21 mouse cellular contexts compared by ENCODE assay signal in genomic region chr9:68914541-68915275, GRCm38 (mm10).
A peak's percentile ranks its signal among the peaks of the same experiment; 100 is the strongest.
DNase-seq lines count a peak whose midpoint lies in the region; ATAC-seq and TF ChIP-seq lines count a peak whose summit lies in the region.
"Had no signal": no experiment of that assay in that cellular context is flagged by ENCODE, and none has a peak within 500 bp of the region (broad histone marks: within the 10 kb centered on the region; RNA-seq: fewer than 3 reads in every experiment).

No protein-coding gene starts in this region.

- 96% methylated on average over 4 of the region's 4 CpGs for WGBS in hindbrain, postnatal 0 days
- WGBS in hindbrain, embryonic 12.5 days, result 94% methylated on average over 4 of the region's 4 CpGs
- 100% methylated on average over 4 of the region's 4 CpGs for WGBS in midbrain, embryonic 14.5 days

- H3K4me2 ChIP-seq in hindbrain, postnatal 0 days (ENCODE audit: low read depth, low read length), result no peak overlapping the region
- no peak overlapping the region for H3K4me2 ChIP-seq in hindbrain, embryonic 12.5 days (replicated peaks)
- no peak overlapping the region for H3K4me2 ChIP-seq in midbrain, embryonic 14.5 days (ENCODE audit: low read length)
- H3K4me2 ChIP-seq: embryonic facial prominence, embryonic 15.5 days; heart, embryonic 15.5 days; hindbrain, embryonic 13.5 days; intestine, embryonic 15.5 days; liver, embryonic 11.5 days; lung, embryonic 15.5 days; neural tube, embryonic 12.5 days had no signal

- ATAC-seq in cerebellum, adult (ENCODE audit: insufficient number of reproducible peaks, low FRiP score, low TSS enrichment), result peak; percentile 49; the same call in 1 of the 2 replicates
- no peak for ATAC-seq in hindbrain, postnatal 0 days
- ATAC-seq in hindbrain, embryonic 12.5 days (ENCODE audit: low FRiP score), result no peak
- ATAC-seq in midbrain, embryonic 14.5 days (ENCODE audit: low FRiP score, low TSS enrichment), result no peak
- ATAC-seq: intestine, embryonic 15.5 days had no signal

- peaks cover 14% of the 10 kb centered on the region for H3K4me1 ChIP-seq in hindbrain, postnatal 0 days (ENCODE audit: insufficient read depth, low read length)
- H3K4me1 ChIP-seq in hindbrain, embryonic 12.5 days, result peaks cover 8% of the 10 kb centered on the region
- H3K4me1 ChIP-seq in midbrain, embryonic 14.5 days (ENCODE audit: control insufficient read depth, insufficient read depth, low read length), result peaks cover 5% of the 10 kb centered on the region; the same call in 1 of the 2 replicates
- H3K4me1 ChIP-seq: intestine, embryonic 15.5 days; neural tube, embryonic 12.5 days had no signal

- DNase-seq in cerebellum, adult 8-10 months, result no peak
- peak; percentile 25 for DNase-seq in hindbrain, postnatal 0 days (ENCODE audit: low spot score)
- peak; percentile 43 to 44 for DNase-seq in cerebellum, postnatal 36 days
- DNase-seq in kidney, postnatal 36 days, result no peak
- no peak for DNase-seq in urinary bladder, adult 2 months (ENCODE audit: low spot score)
- no peak for DNase-seq in midbrain, embryonic 14.5 days
- DNase-seq: adrenal gland, adult 8-10 months; heart, adult 11 months; right cerebral cortex, postnatal 25 days had no signal

- H3K36me3 ChIP-seq in hindbrain, postnatal 0 days (ENCODE audit: insufficient read depth, low read length), result no peaks in the 10 kb centered on the region
- no peaks in the 10 kb centered on the region for H3K36me3 ChIP-seq in hindbrain, embryonic 12.5 days
- no peaks in the 10 kb centered on the region for H3K36me3 ChIP-seq in midbrain, embryonic 14.5 days (ENCODE audit: control insufficient read depth, insufficient read depth, low read length)
- H3K36me3 ChIP-seq: embryonic facial prominence, embryonic 15.5 days; forebrain, embryonic 10.5 days; heart, embryonic 15.5 days; hindbrain, embryonic 13.5 days; intestine, embryonic 15.5 days; limb, embryonic 10.5 days; lung, embryonic 15.5 days; neural tube, embryonic 12.5 days had no signal

- no peak overlapping the region for H3K4me3 ChIP-seq in hindbrain, postnatal 0 days (ENCODE audit: low read length)
- H3K4me3 ChIP-seq in hindbrain, embryonic 12.5 days, result no peak overlapping the region
- no peak overlapping the region for H3K4me3 ChIP-seq in midbrain, embryonic 14.5 days (replicated peaks; ENCODE audit: low read depth, low read length)
- H3K4me3 ChIP-seq: embryonic facial prominence, embryonic 15.5 days; forebrain, embryonic 10.5 days; heart, embryonic 15.5 days; hindbrain, embryonic 13.5 days; intestine, embryonic 15.5 days; limb, embryonic 10.5 days; lung, embryonic 15.5 days; neural tube, embryonic 12.5 days had no signal

- no peaks in the 10 kb centered on the region for H3K9me3 ChIP-seq in hindbrain, postnatal 0 days (ENCODE audit: low read length)
- no peaks in the 10 kb centered on the region for H3K9me3 ChIP-seq in hindbrain, embryonic 12.5 days (replicated peaks)
- 0 out of 2 replicates have a peak, but pooled peaks cover 4% of the 10 kb centered on the region for H3K9me3 ChIP-seq in midbrain, embryonic 14.5 days (ENCODE audit: control insufficient read depth, low read length)
- H3K9me3 ChIP-seq: embryonic facial prominence, embryonic 15.5 days; forebrain, embryonic 10.5 days; heart, embryonic 15.5 days; hindbrain, embryonic 13.5 days; intestine, embryonic 15.5 days; limb, embryonic 10.5 days; lung, embryonic 15.5 days had no signal

- no peaks in the 10 kb centered on the region for H3K27me3 ChIP-seq in hindbrain, postnatal 0 days (ENCODE audit: insufficient read depth, low read length)
- no peaks in the 10 kb centered on the region for H3K27me3 ChIP-seq in hindbrain, embryonic 12.5 days
- H3K27me3 ChIP-seq in midbrain, embryonic 14.5 days (ENCODE audit: control insufficient read depth, insufficient read depth, low read length), result no peaks in the 10 kb centered on the region
- H3K27me3 ChIP-seq: embryonic facial prominence, embryonic 15.5 days; heart, embryonic 15.5 days; hindbrain, embryonic 13.5 days; intestine, embryonic 15.5 days; lung, embryonic 15.5 days; neural tube, embryonic 12.5 days had no signal

- H3K9ac ChIP-seq in hindbrain, postnatal 0 days (replicated peaks; ENCODE audit: low read length), result no peak overlapping the region
- H3K9ac ChIP-seq in hindbrain, embryonic 12.5 days, result no peak overlapping the region
- H3K9ac ChIP-seq in midbrain, embryonic 14.5 days (replicated peaks; ENCODE audit: low read length), result no peak overlapping the region
- H3K9ac ChIP-seq: embryonic facial prominence, embryonic 15.5 days; heart, embryonic 15.5 days; hindbrain, embryonic 13.5 days; intestine, embryonic 15.5 days; lung, embryonic 15.5 days; neural tube, embryonic 12.5 days had no signal

- no peak overlapping the region for H3K27ac ChIP-seq in hindbrain, postnatal 0 days
- no peak overlapping the region for H3K27ac ChIP-seq in hindbrain, embryonic 12.5 days
- H3K27ac ChIP-seq in midbrain, embryonic 14.5 days (replicated peaks; ENCODE audit: low read depth, low read length), result no peak overlapping the region
- H3K27ac ChIP-seq: embryonic facial prominence, embryonic 15.5 days; forebrain, embryonic 10.5 days; heart, embryonic 15.5 days; hindbrain, embryonic 13.5 days; intestine, embryonic 15.5 days; limb, embryonic 10.5 days; lung, embryonic 15.5 days; neural tube, embryonic 12.5 days; stomach, postnatal 0 days had no signal

- no peak for TF ChIP-seq CTCF in hindbrain, postnatal 0 days (IDR thresholded peaks at IDR 0.05; ENCODE audit: low read depth)

Comparison
In these comparisons a context has a peak if more than half of its experiments do, and no peak if none do; other contexts are left out.
1. DNase-seq: peak in hindbrain, postnatal 0 days (single experiment) and cerebellum, postnatal 36 days (2 of 2); none in cerebellum, adult 8-10 months (single experiment), kidney, postnatal 36 days (0 of 2), urinary bladder, adult 2 months (single experiment) and midbrain, embryonic 14.5 days (single experiment).